Mouse (Mus musculus) effector memory CD4-positive, alpha-beta T cell, adult 7 months (primary cell): ENCODE data around the gene Vamp9. TPM values are rescaled to one million over a fixed set of nuclear protein-coding genes. Genes with fewer than 3 reads are reported as not detected.

ENCODE experiments used
- polyA plus RNA-seq: library from polyadenylated mRNA; unstranded; fragments of 100-300 nt; shearing (Covaris generic); gene quantifications from one replicate; pipeline ENCODE4 v1.2.1, GENCODE M21; 2017

Gene Vamp9
- polyA plus RNA-seq, result 0.82 TPM

DNA sequence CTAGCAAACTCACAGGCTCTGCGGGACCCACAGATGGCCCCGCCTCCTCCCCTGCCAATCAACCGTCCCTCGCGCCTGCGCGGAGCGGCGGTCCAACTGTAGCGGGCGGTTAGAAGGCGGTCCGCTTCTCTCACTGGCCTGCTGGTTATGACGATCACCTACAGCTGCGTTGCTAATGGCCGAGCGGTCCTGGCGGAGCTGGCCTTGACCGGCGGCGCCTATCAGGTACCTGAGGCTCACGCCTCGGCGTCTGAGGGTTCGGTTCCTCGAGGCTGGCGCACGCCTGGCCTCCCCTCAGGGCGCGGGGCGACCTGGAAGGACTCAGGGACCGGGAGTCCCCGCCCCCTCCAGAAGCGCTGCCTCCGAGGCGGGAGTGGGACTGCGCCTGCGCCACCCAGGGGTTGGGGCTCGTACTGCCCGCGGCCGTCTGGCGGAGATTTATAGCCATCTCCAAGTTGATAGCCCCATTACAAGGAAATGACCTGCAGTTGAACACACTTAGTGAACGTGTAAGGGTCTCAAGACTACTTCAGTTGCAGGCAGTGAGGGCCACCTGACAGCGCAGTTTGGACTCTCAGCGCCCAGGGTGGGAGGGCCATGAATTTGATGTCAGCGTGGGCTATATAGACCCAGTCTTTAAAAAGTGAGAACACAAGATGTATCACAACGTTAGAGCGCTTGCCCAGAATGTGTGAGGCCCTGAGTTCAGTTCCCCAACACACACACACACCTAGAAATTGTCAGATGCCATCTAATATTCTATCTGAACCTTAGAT lies at the start of gene Vamp9:
TSS of gene Vamp9 (plus strand) at position 74 of the 776 bp plus-strand sequence.

DNA sequence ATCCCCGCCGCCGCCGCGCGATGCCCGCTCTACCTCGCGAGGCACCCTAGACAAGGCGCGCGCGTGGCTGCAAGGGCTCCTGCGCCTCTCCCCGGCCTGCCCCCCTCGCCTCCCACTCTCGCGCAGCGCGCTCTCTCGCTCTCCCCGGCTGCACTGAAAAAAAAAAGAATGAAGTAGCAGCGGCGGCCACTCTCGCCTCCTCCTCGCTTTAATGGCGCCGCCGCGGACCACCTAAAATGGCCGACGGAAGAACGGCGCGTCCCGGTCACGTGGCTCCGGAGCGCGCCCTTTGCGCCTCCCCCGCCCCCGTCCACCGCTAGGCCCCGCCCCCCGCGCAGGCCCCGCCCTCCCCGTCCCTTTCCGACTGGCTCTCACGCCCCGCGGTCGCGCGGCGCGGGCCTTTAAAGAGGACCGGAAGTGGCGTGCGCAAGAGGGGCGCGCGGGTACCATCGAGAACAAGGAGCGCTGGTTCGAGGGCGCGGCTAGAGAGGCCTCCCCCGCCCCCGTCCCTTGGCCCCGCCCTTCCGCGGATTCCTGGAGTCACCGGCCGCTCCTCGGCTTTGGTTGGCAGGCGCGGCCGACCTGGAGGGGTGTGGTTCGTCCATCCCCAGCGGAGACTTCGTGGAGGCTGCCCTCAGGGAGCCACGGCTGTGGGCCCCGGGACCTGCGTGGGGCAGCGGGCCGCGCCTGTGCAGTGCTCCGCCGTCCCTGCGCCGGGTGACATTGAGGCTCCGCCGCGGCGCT lies 72.8 kb downstream of the Vamp9 start, which contains the start of the genes Hnrnpd and 4930524J08Rik:
TSS of gene Hnrnpd (minus strand) at position 240 of the 744 bp plus-strand sequence.
TSS of gene 4930524J08Rik (plus strand) at position 363 of the 744 bp plus-strand sequence.

Other genes starting within 250 kb of the Vamp9 start
- 13.1 TPM for gene Rasgef1b, start 177.2 kb upstream of the Vamp9 start, polyA plus RNA-seq
- gene Hnrnpd, start 72.7 kb downstream of the Vamp9 start, polyA plus RNA-seq, result 384 TPM
- not detected for gene 4930524J08Rik, start 72.8 kb downstream of the Vamp9 start, polyA plus RNA-seq
- 168 TPM for gene Hnrnpdl, start 133.4 kb downstream of the Vamp9 start, polyA plus RNA-seq
- gene Enoph1, start 133.7 kb downstream of the Vamp9 start, polyA plus RNA-seq, result 16.0 TPM